Mouse (Mus musculus) myocyte (in vitro differentiated cells): ENCODE data around the gene Cap2.

Experiments used
- E2F4 ChIP-seq: IDR thresholded peaks from one replicate; pipeline ENCODE4 v1.6.1; 2011; ENCODE audit warnings: mild to moderate bottlenecking, control low read depth, moderate library complexity; ENCODE audit not compliant: insufficient read depth
- MAX ChIP-seq: IDR thresholded peaks from one replicate; pipeline ENCODE4 v1.6.1; 2011; ENCODE audit warnings: low read depth, mild to moderate bottlenecking, control low read depth
- POLR2A ChIP-seq: IDR thresholded peaks from one replicate; pipeline ENCODE4 v1.6.1; 2011; ENCODE audit warnings: low read depth, mild to moderate bottlenecking, control low read depth, moderate library complexity; ENCODE audit not compliant: insufficient read length
- REST ChIP-seq: IDR thresholded peaks from one replicate; pipeline ENCODE4 v1.6.1; 2011; ENCODE audit warnings: mild to moderate bottlenecking, control low read depth, moderate library complexity; ENCODE audit not compliant: insufficient read depth, insufficient read length
- TCF3 ChIP-seq: IDR thresholded peaks from one replicate; pipeline ENCODE4 v1.6.1; 2011; ENCODE audit warnings: low read depth, control low read depth; ENCODE audit not compliant: insufficient read length
- USF1 ChIP-seq: IDR thresholded peaks from one replicate; pipeline ENCODE4 v1.6.1; 2011; ENCODE audit warnings: low read depth, mild to moderate bottlenecking, control low read depth, moderate library complexity

DNA sequence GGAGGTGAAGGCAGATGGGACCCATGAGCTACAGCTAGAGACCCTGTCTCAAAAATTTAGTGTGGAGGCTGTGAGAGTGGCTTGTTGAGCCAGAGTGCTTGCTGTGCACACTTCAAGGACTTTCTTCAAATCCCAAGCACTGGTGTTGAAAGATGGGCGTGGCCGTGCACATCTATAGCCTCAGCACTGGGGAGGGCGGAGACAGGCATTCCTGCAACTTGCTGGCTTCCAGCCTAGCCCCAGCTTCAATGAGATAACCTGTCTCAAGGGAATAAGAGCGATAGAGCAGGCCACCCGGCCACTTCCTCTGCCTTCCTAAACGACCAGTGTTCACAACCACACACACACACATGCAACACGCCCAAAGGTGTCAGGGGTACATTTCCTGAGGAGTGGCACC is 14.5 kb downstream of the Cap2 start:
- TF ChIP-seq POLR2A = no peak
- TF ChIP-seq USF1 = no peak
- no peak for TF ChIP-seq E2F4
- TF ChIP-seq TCF3 = no peak
- no peak for TF ChIP-seq REST
- no peak for TF ChIP-seq MAX
